Mouse (Mus musculus) central nervous system, embryonic 14 days (tissue): Measurements from ENCODE around the gene Gm29735. TPM values are rescaled to one million over a fixed set of nuclear protein-coding genes. Genes with fewer than 3 reads are reported as not detected.

Experiments
- polyA plus RNA-seq: library from polyadenylated mRNA; depleted of rRNA; stranded (reverse); fragments of >200 nt; gene quantifications from 2 replicates; pipeline ENCODE4 v1.2.3, GENCODE M21; 2012; rRNA removed

The Gm29735 gene
- polyA plus RNA-seq, result not detected in 2 replicates

DNA sequence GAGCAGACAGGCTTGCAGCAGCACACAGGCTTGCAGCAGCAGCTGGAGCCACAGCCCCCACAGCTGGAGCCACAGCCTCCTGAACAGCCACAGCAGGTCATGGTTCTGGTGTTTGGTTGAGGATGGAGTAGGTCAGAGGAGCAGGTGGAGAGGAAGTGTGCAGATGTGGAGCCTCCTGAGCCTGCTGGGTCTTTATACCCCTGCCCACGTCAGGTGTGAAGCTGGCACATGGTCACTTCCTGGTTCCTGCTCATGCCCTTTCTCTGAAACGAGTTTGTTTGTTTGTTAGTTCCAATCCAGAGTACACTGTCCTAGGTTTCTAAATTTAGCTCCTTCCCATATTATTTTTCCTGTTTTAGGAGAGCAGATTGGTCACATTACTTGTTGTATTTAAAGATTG, at the start of gene Gm29735:
Gene Gm29735 (minus strand): TSS at position 101 of the 400 bp plus-strand sequence.

DNA sequence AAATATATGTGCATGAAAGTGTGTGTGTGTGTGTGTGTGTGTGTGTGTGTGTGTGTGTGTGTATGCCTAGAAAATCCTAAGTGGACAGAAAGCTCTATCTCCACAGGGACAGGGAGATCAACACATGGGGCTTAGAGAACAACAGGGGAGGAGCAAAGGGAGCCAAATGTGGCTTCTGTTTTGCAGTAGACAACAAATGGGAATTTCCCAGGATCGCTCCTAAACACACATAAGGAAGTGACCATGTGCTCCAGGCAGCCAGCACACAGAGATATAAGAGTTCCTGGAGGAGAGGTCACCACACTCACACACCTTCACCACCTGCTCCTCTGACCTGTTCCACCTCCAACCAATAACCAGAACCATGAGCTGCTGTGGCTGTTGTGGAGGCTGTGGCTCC, 44.2 kb upstream of the Gm29735 start, which contains the start of gene Krtap5-3:
Gene Krtap5-3 (plus strand): TSS at position 301 of the 400 bp plus-strand sequence.

DNA sequence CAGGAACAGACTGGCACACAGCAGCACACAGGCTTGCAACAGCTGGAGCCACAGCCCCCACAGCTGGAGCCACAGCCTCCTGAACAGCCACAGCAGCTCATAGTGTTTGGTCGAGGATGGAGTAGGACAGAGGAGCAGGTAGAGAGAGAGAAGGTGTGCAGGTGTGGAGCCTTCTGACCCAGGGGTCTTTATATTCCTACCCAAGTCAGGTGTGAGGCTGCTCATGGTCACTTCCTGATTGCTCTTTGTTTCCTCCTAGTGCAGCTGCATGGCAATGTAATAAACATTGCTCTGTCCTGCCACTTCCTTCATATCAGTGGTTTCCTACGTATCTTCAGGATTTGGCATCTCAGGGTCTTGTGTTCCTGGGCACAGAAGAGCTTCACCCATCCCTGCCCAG, 33.4 kb upstream of the Gm29735 start, which contains the start of gene Gm10153:
Gene Gm10153 (minus strand): TSS at position 101 of the 400 bp plus-strand sequence.

DNA sequence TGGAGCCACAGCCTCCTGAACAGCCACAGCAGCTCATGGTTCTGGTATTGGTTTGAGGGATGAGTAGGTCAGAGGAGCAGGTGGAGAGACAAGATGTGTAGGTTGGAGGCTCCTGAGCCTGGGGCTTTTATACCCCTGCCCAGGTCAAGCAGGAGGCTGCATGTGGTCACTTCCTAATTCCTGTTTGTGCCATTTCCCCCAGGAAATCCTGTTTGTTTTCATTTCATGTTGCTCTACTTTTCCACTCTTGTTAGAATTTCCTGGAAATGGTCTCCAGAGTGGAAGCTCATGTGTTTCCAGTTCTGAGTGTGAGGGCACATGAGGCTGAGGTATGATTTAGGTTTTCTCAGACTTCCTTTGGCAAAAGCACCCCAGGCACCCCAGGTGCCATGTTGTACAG, 19.0 kb upstream of the Gm29735 start, which contains the start of gene Krtap5-2:
Gene Krtap5-2 (minus strand): TSS at position 101 of the 400 bp plus-strand sequence.

DNA sequence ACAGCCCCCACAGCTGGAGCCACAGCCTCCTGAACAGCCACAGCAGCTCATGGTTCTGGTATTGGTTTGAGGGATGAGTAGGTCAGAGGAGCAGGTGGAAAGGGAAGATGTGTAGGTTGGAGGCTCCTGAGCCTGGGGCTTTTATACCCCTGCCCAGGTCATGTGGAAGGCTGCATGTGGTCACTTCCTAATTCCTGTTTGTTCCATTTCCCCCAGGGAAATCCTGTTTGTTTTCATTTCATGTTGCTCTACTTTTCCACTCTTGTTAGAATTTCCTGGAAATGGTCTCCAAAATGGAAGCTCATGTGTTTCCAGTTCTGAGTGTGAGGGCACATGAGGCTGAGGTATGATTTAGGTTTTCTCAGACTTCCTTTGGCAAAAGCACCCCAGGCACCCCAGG, 8.7 kb upstream of the Gm29735 start, which contains the start of gene Gm4553:
Gene Gm4553 (minus strand): TSS at position 101 of the 400 bp plus-strand sequence.

DNA sequence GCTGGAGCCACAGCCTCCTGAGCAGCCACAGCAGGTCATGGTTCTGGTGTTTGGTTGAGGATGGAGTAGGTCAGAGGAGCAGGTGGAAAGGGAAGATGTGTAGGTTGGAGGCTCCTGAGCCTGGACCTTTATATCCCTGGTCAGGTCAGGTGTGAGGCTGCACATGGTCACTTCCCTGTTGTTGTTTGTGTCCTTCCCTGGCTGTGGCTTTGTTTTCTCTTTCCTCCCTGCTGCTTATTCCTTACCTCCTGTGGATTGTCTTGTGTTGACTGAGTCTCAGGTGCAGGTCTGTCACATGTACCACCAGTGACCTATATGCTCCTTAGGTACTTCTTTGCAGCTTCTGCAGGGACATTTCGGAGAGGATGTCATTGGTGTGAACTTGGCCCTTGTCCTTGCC, 12.4 kb downstream of the Gm29735 start, which contains the start of gene Gm45337:
Gene Gm45337 (minus strand): TSS at position 101 of the 400 bp plus-strand sequence.

DNA sequence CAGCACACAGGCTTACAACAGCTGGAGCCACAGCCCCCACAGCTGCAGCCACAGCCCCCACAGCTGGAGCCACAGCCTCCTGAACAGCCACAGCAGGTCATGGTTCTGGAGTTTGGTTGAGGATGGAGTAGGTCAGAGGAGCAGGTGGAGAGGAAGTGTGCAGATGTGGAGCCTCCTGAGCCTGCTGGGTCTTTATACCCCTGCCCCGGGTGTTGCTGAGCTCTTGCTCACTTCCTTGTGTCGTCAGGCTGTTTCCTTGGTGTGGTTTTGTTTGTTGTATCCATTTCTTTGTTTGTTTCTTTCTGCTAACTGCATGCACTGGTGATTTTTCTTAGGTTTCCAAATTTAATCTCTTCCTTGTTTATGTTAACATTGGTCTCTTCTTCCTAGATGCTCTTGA, 21.0 kb downstream of the Gm29735 start, which contains the start of gene Gm39115:
Gene Gm39115 (minus strand): TSS at position 101 of the 400 bp plus-strand sequence.

DNA sequence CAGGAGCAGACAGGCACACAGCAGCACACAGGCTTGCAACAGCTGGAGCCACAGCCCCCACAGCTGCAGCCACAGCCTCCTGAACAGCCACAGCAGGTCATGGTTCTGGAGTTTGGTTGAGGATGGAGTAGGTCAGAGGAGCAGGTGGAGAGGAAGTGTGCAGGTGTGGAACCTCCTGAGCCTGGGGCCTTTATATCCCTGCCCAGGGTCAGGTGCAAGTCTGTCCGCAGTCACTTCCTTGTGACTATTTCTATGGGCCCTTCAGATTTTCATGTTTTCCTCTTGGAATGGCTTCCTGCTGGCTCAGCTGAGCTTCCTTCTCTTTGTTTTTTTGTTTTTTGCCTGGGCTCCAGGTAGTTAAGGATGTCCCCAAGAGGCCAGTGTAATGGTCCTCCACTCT, 36.3 kb downstream of the Gm29735 start, which contains the start of gene Gm45618:
Gene Gm45618 (minus strand): TSS at position 101 of the 400 bp plus-strand sequence.

Other genes with a start within 250 kb of the Gm29735 start
- 67.1 and 70.3 TPM in 2 replicates for gene Tollip, start 238.6 kb downstream of the Gm29735 start, polyA plus RNA-seq
- 139 and 159 TPM in 2 replicates for gene Brsk2, start 207.4 kb downstream of the Gm29735 start, polyA plus RNA-seq
- 43.3 and 45.4 TPM in 2 replicates for gene Mob2, start 96.0 kb downstream of the Gm29735 start, polyA plus RNA-seq
- gene Dusp8, start 61.3 kb downstream of the Gm29735 start, polyA plus RNA-seq, result 77.4 and 81.3 TPM in 2 replicates
- not detected in 2 replicates for gene Gm45618, start 36.4 kb downstream of the Gm29735 start, polyA plus RNA-seq
- not detected in 2 replicates for gene Gm39115, start 21.1 kb downstream of the Gm29735 start, polyA plus RNA-seq
- not detected in 2 replicates for gene Gm45337, start 12.5 kb downstream of the Gm29735 start, polyA plus RNA-seq
- gene Gm4553, start 8.6 kb upstream of the Gm29735 start, polyA plus RNA-seq, result not detected in 2 replicates
- not detected in 2 replicates for gene Krtap5-2, start 18.9 kb upstream of the Gm29735 start, polyA plus RNA-seq
- not detected in 2 replicates for gene Gm10153, start 33.3 kb upstream of the Gm29735 start, polyA plus RNA-seq
- not detected in 2 replicates for gene Krtap5-3, start 44.3 kb upstream of the Gm29735 start, polyA plus RNA-seq
- gene Gm7579, start 54.7 kb upstream of the Gm29735 start, polyA plus RNA-seq, result not detected in 2 replicates
- gene Krtap5-5, start 72.9 kb upstream of the Gm29735 start, polyA plus RNA-seq, result not detected in 2 replicates
- gene Gm40460, start 84.0 kb upstream of the Gm29735 start, polyA plus RNA-seq, result not detected in 2 replicates
- not detected in 2 replicates for gene Gm2431, start 101.2 kb upstream of the Gm29735 start, polyA plus RNA-seq
- not detected in 2 replicates for gene Gm4559, start 117.2 kb upstream of the Gm29735 start, polyA plus RNA-seq
- not detected in 2 replicates for gene Krtap5-1, start 140.0 kb upstream of the Gm29735 start, polyA plus RNA-seq
- gene Krtap5-4, start 146.4 kb upstream of the Gm29735 start, polyA plus RNA-seq, result not detected in 2 replicates
- 2.3 TPM in 2 replicates for gene Ifitm10, start 216.6 kb upstream of the Gm29735 start, polyA plus RNA-seq
- gene Gm49369, start 225.6 kb upstream of the Gm29735 start, polyA plus RNA-seq, result 0.59 and 0.71 TPM in 2 replicates
- gene Ctsd, start 230.9 kb upstream of the Gm29735 start, polyA plus RNA-seq, result 173 and 189 TPM in 2 replicates